Mouse (Mus musculus) cerebellum, postnatal 14 days (tissue): Measurements from ENCODE around the gene Glis2.

Source experiments
- DNase-seq, 2 experiments: peaks; one replicate each; pipeline ENCODE4 v3.0.0; 2021; ENCODE audit warnings: mixed read lengths in 2 of 2

Gene Glis2

GRCm38 (mm10) chr16:4641119-4641838 lies 46.8 kb downstream of the Glis2 start:
- no peak for DNase-seq

GRCm38 (mm10) chr16:4642190-4642589 lies 47.7 kb downstream of the Glis2 start:
- no peak for DNase-seq

- no peak for DNase-seq
Measured at GRCm38 (mm10) chr16:4642937-4643336, 48.4 kb downstream of the Glis2 start.

GRCm38 (mm10) chr16:4643670-4644419 lies 49.3 kb downstream of the Glis2 start:
- DNase-seq, result peak; percentile 85 to 87

GRCm38 (mm10) chr16:4645867-4646266 lies 51.4 kb downstream of the Glis2 start:
- DNase-seq, result no peak

GRCm38 (mm10) chr16:4646831-4647230 lies 52.3 kb downstream of the Glis2 start:
- DNase-seq, result no peak

- DNase-seq, result no peak
Measured at GRCm38 (mm10) chr16:4647651-4648141, 53.2 kb downstream of the Glis2 start.

GRCm38 (mm10) chr16:4648416-4649023 lies 54.0 kb downstream of the Glis2 start:
- DNase-seq, result peak; percentile 52 to 54

- no peak for DNase-seq
Measured at GRCm38 (mm10) chr16:4649211-4649610, 54.7 kb downstream of the Glis2 start.

GRCm38 (mm10) chr16:4649692-4650091 lies 55.2 kb downstream of the Glis2 start:
- DNase-seq, result no peak

- DNase-seq, result no peak
Measured at GRCm38 (mm10) chr16:4650161-4650560, 55.6 kb downstream of the Glis2 start.

- DNase-seq, result no peak
Measured at GRCm38 (mm10) chr16:4651081-4651480, 56.6 kb downstream of the Glis2 start.

GRCm38 (mm10) chr16:4651624-4652023 lies 57.1 kb downstream of the Glis2 start:
- no peak for DNase-seq

- peak; percentile 85 to 88 for DNase-seq
Measured at GRCm38 (mm10) chr16:4652707-4653416, 58.3 kb downstream of the Glis2 start.

GRCm38 (mm10) chr16:4654706-4655105 lies 60.2 kb downstream of the Glis2 start:
- DNase-seq, result peak in 1 of 2 experiments; percentile 56

- DNase-seq, result no peak
Measured at GRCm38 (mm10) chr16:4655251-4655734, 60.8 kb downstream of the Glis2 start.

- DNase-seq, result peak; percentile 23 to 57
Measured at GRCm38 (mm10) chr16:4655764-4656570, 61.5 kb downstream of the Glis2 start.

- no peak for DNase-seq
Measured at GRCm38 (mm10) chr16:4656571-4657081, 62.1 kb downstream of the Glis2 start.

- DNase-seq, result no peak
Measured at GRCm38 (mm10) chr16:4658781-4659245, 64.3 kb downstream of the Glis2 start.

GRCm38 (mm10) chr16:4659326-4659725 lies 64.8 kb downstream of the Glis2 start:
- DNase-seq, result no peak

GRCm38 (mm10) chr16:4661605-4662004 lies 67.1 kb downstream of the Glis2 start:
- no peak for DNase-seq
